Mouse (Mus musculus): Measurements from ENCODE around the gene Plgrkt. TPM values are rescaled to one million over a fixed set of nuclear protein-coding genes. Genes with fewer than 3 reads are reported as not detected.
"Not testable (repeated sequence)": the region's sequence is repeated elsewhere in the genome, so short reads cannot be mapped to it uniquely, and the experiment has no call there.

Plgrkt gene
- polyA plus RNA-seq (2015; fragmentation: Nextera tagmentation; extraction: Ambion mirVana), result 82.4 and 84.1 TPM in 2 replicates

DNA sequence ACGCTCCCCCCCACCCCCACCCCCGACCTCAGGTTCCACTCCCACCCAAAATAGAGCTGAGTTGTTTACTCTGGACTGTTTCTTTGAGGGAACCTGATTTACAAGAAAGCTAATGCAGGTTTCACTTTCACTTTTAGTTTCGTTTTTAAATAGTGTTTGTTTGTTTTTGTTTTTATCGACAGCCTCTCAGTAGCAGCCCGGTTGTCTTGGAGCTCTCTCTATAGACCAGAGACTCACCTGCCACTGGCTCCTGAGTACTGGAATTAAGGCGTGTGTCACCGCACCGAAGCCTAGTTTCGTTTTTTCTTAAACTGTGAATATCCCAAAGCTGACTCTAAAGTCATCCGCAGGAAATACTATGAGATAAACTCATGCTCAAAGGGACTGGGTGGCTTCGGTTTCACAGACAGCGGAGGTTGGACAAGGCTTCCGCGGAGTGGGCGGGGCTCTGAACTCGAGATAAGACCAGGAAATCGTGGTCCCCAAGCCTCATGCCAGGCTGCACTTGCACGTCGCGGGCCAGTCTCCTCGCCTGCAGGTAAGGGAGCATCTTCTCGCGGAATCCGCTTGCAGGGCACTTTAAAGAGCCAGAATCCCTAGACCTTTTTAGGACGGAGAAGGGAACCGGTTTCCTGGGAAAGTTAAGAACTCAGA lies at the start of gene Plgrkt, which contains the start of gene Cd274:
Plgrkt (minus strand) TSS at position 422 of the 654 bp plus-strand sequence.
Cd274 (plus strand) TSS at position 487 of the 654 bp plus-strand sequence.
- H3K9ac ChIP-seq (ENCODE audit: low read depth, low read length), result peak within 1 kb of the TSS; percentile 52
- H3K9me3 ChIP-seq (replicated peaks; ENCODE audit: control insufficient read depth, low read length, poor library complexity, severe bottlenecking), result no peaks in the 10 kb centered on the region
- H3K4me2 ChIP-seq (ENCODE audit: low read length), result peak within 1 kb of the TSS; percentile 86
- H3K4me3 ChIP-seq (ENCODE audit: low read depth, low read length), result peak within 1 kb of the TSS; percentile 46
- H3K36me3 ChIP-seq (ENCODE audit: control insufficient read depth, insufficient read depth, low read length), result no peaks in the 10 kb centered on the region
- no peaks in the 10 kb centered on the region for H3K27me3 ChIP-seq (ENCODE audit: control insufficient read depth, insufficient read depth, low read depth, low read length)
- H3K4me1 ChIP-seq (ENCODE audit: control insufficient read depth, insufficient read depth, low read length), result peaks cover 9% of the 10 kb centered on the region; the same call in 1 of the 2 replicates
- ATAC-seq, result 0 out of 2 replicates have a peak, but pooled peaks have one; percentile 31
- H3K27ac ChIP-seq (ENCODE audit: low read length), result no peak within 1 kb of the TSS
- WGBS, result 6% methylated on average over 26 of the region's 26 CpGs

GRCm38 (mm10) chr19:29416393-29416902 lies 49.3 kb upstream of the Plgrkt start:
- no peak overlapping the region for H3K9ac ChIP-seq (ENCODE audit: low read depth, low read length)
- H3K27ac ChIP-seq (ENCODE audit: low read length), result no peak overlapping the region
- H3K4me3 ChIP-seq (ENCODE audit: low read depth, low read length), result no peak overlapping the region
- H3K4me2 ChIP-seq (ENCODE audit: low read length), result no peak overlapping the region
- ATAC-seq, result no peak
- WGBS, result 84% methylated on average over 3 of the region's 3 CpGs
- no peaks in the 10 kb centered on the region for H3K9me3 ChIP-seq (replicated peaks; ENCODE audit: control insufficient read depth, low read length, poor library complexity, severe bottlenecking)
- no peaks in the 10 kb centered on the region for H3K27me3 ChIP-seq (ENCODE audit: control insufficient read depth, insufficient read depth, low read depth, low read length)
- no peaks in the 10 kb centered on the region for H3K36me3 ChIP-seq (ENCODE audit: control insufficient read depth, insufficient read depth, low read length)
- H3K4me1 ChIP-seq (ENCODE audit: control insufficient read depth, insufficient read depth, low read length), result no peaks in the 10 kb centered on the region

DNA sequence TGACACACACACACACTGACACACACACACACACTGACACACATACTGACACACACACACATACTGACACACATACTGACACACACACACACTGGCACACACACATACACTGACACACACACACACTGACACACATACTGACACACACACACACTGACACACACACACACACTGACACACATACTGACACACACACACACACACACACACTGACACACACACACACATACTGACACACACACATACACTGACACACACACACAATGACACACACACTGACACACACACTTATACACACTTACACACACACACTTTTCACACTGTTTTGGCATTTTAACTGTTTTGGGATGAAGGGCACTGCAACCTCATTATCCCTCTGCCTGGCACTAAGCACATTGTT lies 47.7 kb upstream of the Plgrkt start:
- not testable (repeated sequence) for H3K9me3 ChIP-seq (replicated peaks; ENCODE audit: control insufficient read depth, low read length, poor library complexity, severe bottlenecking); ATAC-seq; H3K27ac ChIP-seq (ENCODE audit: low read length); H3K9ac ChIP-seq (ENCODE audit: low read depth, low read length); H3K36me3 ChIP-seq (ENCODE audit: control insufficient read depth, insufficient read depth, low read length); H3K4me3 ChIP-seq (ENCODE audit: low read depth, low read length); H3K4me2 ChIP-seq (ENCODE audit: low read length); H3K27me3 ChIP-seq (ENCODE audit: control insufficient read depth, insufficient read depth, low read depth, low read length); H3K4me1 ChIP-seq (ENCODE audit: control insufficient read depth, insufficient read depth, low read length)

DNA sequence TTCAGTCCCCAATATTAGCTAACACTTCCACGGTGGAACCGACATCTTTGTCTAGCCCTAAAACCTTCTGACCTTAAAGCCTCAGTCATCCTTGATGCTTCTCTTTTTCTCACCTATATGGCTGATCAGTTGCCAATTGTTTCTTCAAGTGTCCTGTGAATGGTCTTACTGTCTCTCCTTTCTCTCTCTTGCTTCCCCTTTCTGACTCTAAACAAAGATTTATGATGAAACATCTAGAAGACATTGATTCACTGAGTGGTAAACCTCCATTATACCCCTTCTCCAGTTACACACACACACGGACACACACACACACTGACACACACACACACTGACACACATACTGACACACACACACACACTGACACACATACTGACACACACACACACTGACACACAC lies 47.3 kb upstream of the Plgrkt start:
- 86% methylated on average over 3 of the region's 3 CpGs for WGBS
- Histone ChIP-seq H3K9ac (ENCODE audit: low read depth, low read length) (no peak overlapping the region), H3K27me3 (ENCODE audit: control insufficient read depth, insufficient read depth, low read depth, low read length) (no peaks in the 10 kb centered on the region), H3K4me2 (ENCODE audit: low read length) (no peak overlapping the region), H3K4me3 (ENCODE audit: low read depth, low read length) (no peak overlapping the region), H3K9me3 (replicated peaks; ENCODE audit: control insufficient read depth, low read length, poor library complexity, severe bottlenecking) (no peaks in the 10 kb centered on the region), H3K4me1 (ENCODE audit: control insufficient read depth, insufficient read depth, low read length) (no peaks in the 10 kb centered on the region), H3K27ac (ENCODE audit: low read length) (no peak overlapping the region), H3K36me3 (ENCODE audit: control insufficient read depth, insufficient read depth, low read length) (no peaks in the 10 kb centered on the region)
- ATAC-seq, result no peak

- Histone ChIP-seq H3K9ac (ENCODE audit: low read depth, low read length) (no peak overlapping the region), H3K4me3 (ENCODE audit: low read depth, low read length) (no peak overlapping the region), H3K36me3 (ENCODE audit: control insufficient read depth, insufficient read depth, low read length) (no peaks in the 10 kb centered on the region), H3K4me1 (ENCODE audit: control insufficient read depth, insufficient read depth, low read length) (no peaks in the 10 kb centered on the region), H3K27ac (ENCODE audit: low read length) (no peak overlapping the region), H3K27me3 (ENCODE audit: control insufficient read depth, insufficient read depth, low read depth, low read length) (no peaks in the 10 kb centered on the region), H3K9me3 (replicated peaks; ENCODE audit: control insufficient read depth, low read length, poor library complexity, severe bottlenecking) (no peaks in the 10 kb centered on the region), H3K4me2 (ENCODE audit: low read length) (no peak overlapping the region)
- ATAC-seq, result no peak
- WGBS, result 79% methylated on average over 6 of the region's 6 CpGs
Observed at GRCm38 (mm10) chr19:29412476-29413420, 45.6 kb upstream of the Plgrkt start.

DNA sequence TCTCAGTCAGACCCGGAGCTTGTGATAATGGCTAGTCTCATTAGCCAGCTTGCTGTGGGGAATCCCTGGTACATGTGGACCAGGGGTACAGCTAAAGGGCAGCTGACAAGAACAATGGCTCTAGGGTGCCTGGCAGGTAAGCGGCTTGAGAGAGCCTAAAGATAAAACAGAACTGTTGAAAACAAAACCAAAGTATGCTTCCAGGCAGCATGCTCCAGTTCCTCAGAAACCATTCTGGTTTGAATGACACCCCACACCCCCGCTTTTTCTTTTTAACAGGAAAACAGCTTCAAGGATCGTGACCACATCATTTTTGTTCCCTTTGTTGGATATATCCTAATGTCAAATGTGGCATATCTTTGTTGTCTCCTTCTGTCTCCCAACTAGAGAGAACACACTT lies 43.4 kb upstream of the Plgrkt start, which contains the start of gene Pdcd1lg2:
Pdcd1lg2 (plus strand) TSS at position 301 of the 400 bp plus-strand sequence.
- Histone ChIP-seq H3K27ac (ENCODE audit: low read length) (no peak within 1 kb of the TSS), H3K9me3 (replicated peaks; ENCODE audit: control insufficient read depth, low read length, poor library complexity, severe bottlenecking) (no peaks in the 10 kb centered on the region), H3K9ac (ENCODE audit: low read depth, low read length) (no peak within 1 kb of the TSS), H3K27me3 (ENCODE audit: control insufficient read depth, insufficient read depth, low read depth, low read length) (no peaks in the 10 kb centered on the region), H3K4me1 (ENCODE audit: control insufficient read depth, insufficient read depth, low read length) (no peaks in the 10 kb centered on the region), H3K4me2 (ENCODE audit: low read length) (no peak within 1 kb of the TSS), H3K36me3 (ENCODE audit: control insufficient read depth, insufficient read depth, low read length) (no peaks in the 10 kb centered on the region), H3K4me3 (ENCODE audit: low read depth, low read length) (no peak within 1 kb of the TSS)
- no peak for ATAC-seq
- WGBS, result 80% methylated on average over 4 of the region's 4 CpGs

DNA sequence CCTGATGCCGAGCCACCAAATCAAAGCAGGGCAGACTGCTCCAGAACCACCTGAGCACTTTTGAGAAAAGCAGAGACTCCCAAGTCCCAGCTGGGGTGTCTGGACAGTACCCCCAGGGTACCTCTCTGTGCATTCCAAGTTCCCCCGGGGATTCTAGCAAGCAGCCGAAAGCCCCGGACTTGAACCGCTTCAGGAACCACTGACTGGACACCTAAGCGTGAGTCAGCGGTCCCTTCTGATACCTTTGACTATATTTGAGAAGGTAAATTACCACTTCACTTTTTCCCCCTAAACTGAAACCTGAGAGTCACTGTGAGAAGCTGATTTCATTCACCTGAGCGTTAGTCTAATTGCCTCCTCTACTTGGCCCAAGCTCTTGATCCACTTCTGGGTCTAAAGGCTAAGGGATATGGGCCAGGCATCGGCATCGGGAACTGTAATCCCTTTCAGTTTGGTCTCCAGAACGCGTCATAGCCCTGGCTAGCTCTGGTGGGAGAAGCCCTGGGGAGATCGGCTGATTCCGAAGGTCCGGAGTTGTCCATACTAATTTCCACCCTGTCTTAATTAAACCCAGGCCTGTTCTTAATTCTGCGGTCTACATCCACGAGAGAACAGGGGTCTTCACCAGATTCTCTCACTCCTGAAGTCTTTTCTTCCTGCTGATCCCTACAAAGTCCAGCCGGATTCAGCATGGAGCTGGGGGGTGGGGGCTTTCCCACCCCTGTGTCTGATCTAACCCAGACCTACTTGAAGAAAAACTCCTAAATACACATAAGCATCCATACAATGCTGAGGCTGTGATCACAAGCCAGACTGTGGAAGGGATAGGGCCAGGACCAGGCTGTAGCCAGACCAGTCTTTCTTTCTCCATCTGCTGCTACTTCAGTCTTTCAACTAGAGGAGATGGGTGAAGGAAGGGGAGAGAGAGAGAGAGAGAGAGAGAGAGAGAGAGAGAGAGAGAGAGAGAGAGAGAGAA lies 39.1 kb upstream of the Plgrkt start:
- no peak for ATAC-seq
- H3K4me3 ChIP-seq (ENCODE audit: low read depth, low read length), result no peak overlapping the region
- H3K9me3 ChIP-seq (replicated peaks; ENCODE audit: control insufficient read depth, low read length, poor library complexity, severe bottlenecking), result no peaks in the 10 kb centered on the region
- H3K27me3 ChIP-seq (ENCODE audit: control insufficient read depth, insufficient read depth, low read depth, low read length), result no peaks in the 10 kb centered on the region
- H3K4me2 ChIP-seq (ENCODE audit: low read length), result no peak overlapping the region
- no peaks in the 10 kb centered on the region for H3K4me1 ChIP-seq (ENCODE audit: control insufficient read depth, insufficient read depth, low read length)
- no peak overlapping the region for H3K9ac ChIP-seq (ENCODE audit: low read depth, low read length)
- no peaks in the 10 kb centered on the region for H3K36me3 ChIP-seq (ENCODE audit: control insufficient read depth, insufficient read depth, low read length)
- H3K27ac ChIP-seq (ENCODE audit: low read length), result no peak overlapping the region
- 87% methylated on average over 18 of the region's 18 CpGs for WGBS

DNA sequence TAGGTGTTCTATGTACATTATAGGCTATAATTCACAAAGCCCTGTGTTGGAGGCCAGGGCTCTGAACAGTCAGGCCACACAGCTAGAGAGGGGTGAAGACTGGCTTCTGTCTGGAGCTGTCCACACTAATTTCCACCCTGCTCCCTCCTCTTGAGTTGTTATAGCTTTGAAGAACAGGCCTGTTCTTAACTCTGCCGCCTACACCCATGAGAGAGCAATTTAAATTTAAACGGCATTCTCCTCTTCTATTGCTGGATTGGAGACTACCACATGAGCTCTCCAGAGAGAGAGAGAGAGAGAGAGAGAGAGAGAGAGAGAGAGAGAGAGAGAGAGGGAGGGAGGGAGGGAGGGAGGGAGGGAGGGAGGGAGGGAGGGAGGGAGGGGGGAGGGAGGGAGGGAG lies 38.2 kb upstream of the Plgrkt start:
- no peaks in the 10 kb centered on the region for H3K4me1 ChIP-seq (ENCODE audit: control insufficient read depth, insufficient read depth, low read length)
- ATAC-seq, result no peak
- H3K36me3 ChIP-seq (ENCODE audit: control insufficient read depth, insufficient read depth, low read length), result no peaks in the 10 kb centered on the region
- no peak overlapping the region for H3K27ac ChIP-seq (ENCODE audit: low read length)
- H3K4me2 ChIP-seq (ENCODE audit: low read length), result no peak overlapping the region
- 42% methylated on average over 2 of the region's 2 CpGs for WGBS
- H3K9me3 ChIP-seq (replicated peaks; ENCODE audit: control insufficient read depth, low read length, poor library complexity, severe bottlenecking), result no peaks in the 10 kb centered on the region
- no peak overlapping the region for H3K4me3 ChIP-seq (ENCODE audit: low read depth, low read length)
- no peak overlapping the region for H3K9ac ChIP-seq (ENCODE audit: low read depth, low read length)
- no peaks in the 10 kb centered on the region for H3K27me3 ChIP-seq (ENCODE audit: control insufficient read depth, insufficient read depth, low read depth, low read length)

All from midbrain, embryonic 16.5 days (tissue).